Mouse (Mus musculus) limb, embryonic 14.5 days (tissue): Measurements from ENCODE around the gene Rpp25. TPM values are rescaled to one million over a fixed set of nuclear protein-coding genes. Genes with fewer than 3 reads are reported as not detected.

Experiments
- ATAC-seq: fragments of 200-750 bp; cut with Nextera tagmentation; 2 replicates; pipeline ENCODE4 v1.8.0; 2017; ENCODE audit warnings: low read depth, moderate number of reproducible peaks, moderate TSS enrichment; ENCODE audit not compliant: low FRiP score
- DNase-seq: peaks from one replicate; pipeline ENCODE4 v3.0.0-alpha.2; 2015; ENCODE audit warnings: low spot score
- H3K27ac ChIP-seq: fragments of 300-500 bp; sonication (generic); replicated peaks from 2 replicates; pipeline ENCODE4 v1.5.1; 2014; ENCODE audit warnings: low read depth, mild to moderate bottlenecking, low read length, moderate library complexity, mixed read lengths
- H3K27me3 ChIP-seq: fragments of 300-500 bp; sonication (generic); 2 replicates; pipeline ENCODE4 v1.6.1; 2014; ENCODE audit warnings: low read length, mixed read lengths; ENCODE audit not compliant: control insufficient read depth, insufficient read depth
- H3K36me3 ChIP-seq: fragments of 300-500 bp; sonication (generic); 2 replicates; pipeline ENCODE4 v1.6.1; 2014; ENCODE audit warnings: mild to moderate bottlenecking, low read length, moderate library complexity, mixed read lengths; ENCODE audit not compliant: control insufficient read depth, insufficient read depth
- H3K4me1 ChIP-seq: fragments of 300-500 bp; sonication (generic); 2 replicates; pipeline ENCODE4 v1.6.1; 2014; ENCODE audit warnings: antibody characterized with exemption, low read length, mixed read lengths; ENCODE audit not compliant: control insufficient read depth, insufficient read depth
- H3K4me2 ChIP-seq: fragments of 300-500 bp; sonication (generic); replicated peaks from 2 replicates; pipeline ENCODE4 v1.6.1; 2014; ENCODE audit warnings: low read depth, mild to moderate bottlenecking, low read length, moderate library complexity; ENCODE audit not compliant: severe bottlenecking
- H3K4me3 ChIP-seq: fragments of 300-500 bp; sonication (generic); replicated peaks from 2 replicates; pipeline ENCODE4 v1.5.1; 2014; ENCODE audit warnings: low read length
- H3K9ac ChIP-seq: fragments of 300-500 bp; sonication (generic); 2 replicates; pipeline ENCODE4 v1.6.1; 2014; ENCODE audit warnings: mild to moderate bottlenecking, low read depth, low read length, moderate library complexity; ENCODE audit not compliant: severe bottlenecking
- H3K9me3 ChIP-seq: fragments of 300-500 bp; sonication (generic); 2 replicates; pipeline ENCODE4 v1.6.1; 2016; ENCODE audit warnings: low read length; ENCODE audit not compliant: control insufficient read depth
- POLR2A ChIP-seq: fragments of 200-500 bp; IDR thresholded peaks from 2 replicates; pipeline ENCODE4 v1.8.0; 2012; ENCODE audit warnings: inconsistent platforms, mild to moderate bottlenecking, moderate library complexity, borderline replicate concordance; ENCODE audit not compliant: insufficient read depth, insufficient read length; ENCODE audit errors: extremely low read depth
- WGBS: fragments of 180-500 bp; shearing (Covaris S2); extraction: QIAGEN DNeasy Blood & Tissue Kit; methylation state at CpG from one replicate; pipeline ENCODE4 v1.1.7; 2014; 5-methylcytosine and 5-hydroxymethylcytosine counted together
- polyA plus RNA-seq, 2 experiments: library from polyadenylated mRNA; depleted of rRNA in 1 of 2; stranded (reverse) in 1 of 2; unstranded in 1 of 2; fragments of >200 nt; fragmentation: Nextera tagmentation in 1 of 2; extraction: Ambion mirVana in 1 of 2; gene quantifications; 2 replicates each; pipeline versions ENCODE4 v1.2.1 to v1.2.3; 2012 to 2014

The Rpp25 gene
- polyA plus RNA-seq, 2 experiments = 0.74 to 0.94 TPM

DNA sequence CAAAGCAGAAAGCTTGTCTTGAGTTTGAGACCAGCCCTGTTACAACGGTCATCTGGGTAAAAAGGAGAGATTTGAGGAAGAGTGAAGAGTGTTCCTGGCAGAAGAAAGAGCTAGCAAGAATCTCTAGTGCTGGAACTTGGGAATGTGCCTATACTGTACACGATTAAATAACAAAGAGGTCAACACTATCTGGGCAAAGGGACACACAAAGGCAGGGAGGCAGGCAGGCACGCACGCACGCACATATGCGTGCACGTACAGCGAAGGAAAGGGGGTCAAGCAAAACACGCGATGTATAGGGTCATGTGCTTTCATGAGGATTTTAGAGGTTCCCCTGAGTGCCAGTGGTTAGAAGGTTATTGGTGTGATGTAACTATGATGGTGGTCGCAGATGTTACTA lies 49.3 kb downstream of the Rpp25 start:
- 75% methylated on average over 11 of the region's 11 CpGs for WGBS
- Histone ChIP-seq H3K36me3 (peaks cover 21% of the 10 kb centered on the region), H3K9ac (no peak overlapping the region), H3K27ac (no peak overlapping the region), H3K4me2 (no peak overlapping the region), H3K27me3 (no peaks in the 10 kb centered on the region), H3K4me3 (no peak overlapping the region), H3K9me3 (no peaks in the 10 kb centered on the region), H3K4me1 (peaks cover 6% of the 10 kb centered on the region; the same call in 1 of the 2 replicates)
- DNase-seq (no peak), ATAC-seq (no peak)
- TF ChIP-seq POLR2A = no peak

GRCm38 (mm10) chr9:57554753-57555152 lies 50.9 kb downstream of the Rpp25 start:
- DNase-seq = no peak
- H3K4me3 ChIP-seq = no peak overlapping the region
- peaks cover 6% of the 10 kb centered on the region; the same call in 1 of the 2 replicates for H3K4me1 ChIP-seq
- H3K9me3 ChIP-seq = no peaks in the 10 kb centered on the region
- H3K27ac ChIP-seq = no peak overlapping the region
- no peaks in the 10 kb centered on the region for H3K27me3 ChIP-seq
- TF ChIP-seq POLR2A = no peak
- 44% methylated on average over 3 of the region's 3 CpGs for WGBS
- peaks cover 6% of the 10 kb centered on the region for H3K36me3 ChIP-seq
- ATAC-seq = no peak
- no peak overlapping the region for H3K9ac ChIP-seq
- H3K4me2 ChIP-seq = no peak overlapping the region

Other genes starting within 250 kb of the Rpp25 start
- gene 1700017B05Rik, start 241.4 kb upstream of the Rpp25 start, polyA plus RNA-seq (2012; rRNA removed) = 11.1 and 12.5 TPM in 2 replicates
- gene 1700017B05Rik, start 241.4 kb upstream of the Rpp25 start, polyA plus RNA-seq (2014; fragmentation: Nextera tagmentation; extraction: Ambion mirVana) = 18.0 and 18.8 TPM in 2 replicates
- 32.1 and 32.8 TPM in 2 replicates for gene Ppcdc, start 63.9 kb upstream of the Rpp25 start, polyA plus RNA-seq (2012; rRNA removed)
- gene Ppcdc, start 63.9 kb upstream of the Rpp25 start, polyA plus RNA-seq (2014; fragmentation: Nextera tagmentation; extraction: Ambion mirVana) = 22.1 and 27.5 TPM in 2 replicates
- gene Scamp5, start 36.0 kb upstream of the Rpp25 start, polyA plus RNA-seq (2012; rRNA removed) = 33.8 and 45.3 TPM in 2 replicates
- gene Scamp5, start 36.0 kb upstream of the Rpp25 start, polyA plus RNA-seq (2014; fragmentation: Nextera tagmentation; extraction: Ambion mirVana) = 10.0 and 12.5 TPM in 2 replicates
- 168 and 174 TPM in 2 replicates for gene Cox5a, start 17.2 kb downstream of the Rpp25 start, polyA plus RNA-seq (2012; rRNA removed)
- 436 and 466 TPM in 2 replicates for gene Cox5a, start 17.2 kb downstream of the Rpp25 start, polyA plus RNA-seq (2014; fragmentation: Nextera tagmentation; extraction: Ambion mirVana)
- gene Fam219b, start 33.5 kb downstream of the Rpp25 start, polyA plus RNA-seq (2012; rRNA removed) = 16.2 and 19.0 TPM in 2 replicates
- 25.2 and 27.0 TPM in 2 replicates for gene Fam219b, start 33.5 kb downstream of the Rpp25 start, polyA plus RNA-seq (2014; fragmentation: Nextera tagmentation; extraction: Ambion mirVana)
- 51.0 and 55.6 TPM in 2 replicates for gene Mpi, start 48.7 kb downstream of the Rpp25 start, polyA plus RNA-seq (2012; rRNA removed)
- gene Mpi, start 48.7 kb downstream of the Rpp25 start, polyA plus RNA-seq (2014; fragmentation: Nextera tagmentation; extraction: Ambion mirVana) = 34.4 and 37.5 TPM in 2 replicates
- 75.3 and 99.2 TPM in 2 replicates for gene Scamp2, start 56.9 kb downstream of the Rpp25 start, polyA plus RNA-seq (2012; rRNA removed)
- 81.7 and 82.5 TPM in 2 replicates for gene Scamp2, start 56.9 kb downstream of the Rpp25 start, polyA plus RNA-seq (2014; fragmentation: Nextera tagmentation; extraction: Ambion mirVana)
- 41.7 and 47.2 TPM in 2 replicates for gene Ulk3, start 85.4 kb downstream of the Rpp25 start, polyA plus RNA-seq (2012; rRNA removed)
- gene Ulk3, start 85.4 kb downstream of the Rpp25 start, polyA plus RNA-seq (2014; fragmentation: Nextera tagmentation; extraction: Ambion mirVana) = 13.1 and 13.8 TPM in 2 replicates
- gene Cplx3, start 102.3 kb downstream of the Rpp25 start, polyA plus RNA-seq (2012; rRNA removed) = 0.03 TPM in 1 of 2 replicates, not detected in the other
- gene Cplx3, start 102.3 kb downstream of the Rpp25 start, polyA plus RNA-seq (2014; fragmentation: Nextera tagmentation; extraction: Ambion mirVana) = not detected in 2 replicates
- 0.09 TPM in 1 of 2 replicates, not detected in the other for gene Lman1l, start 116.7 kb downstream of the Rpp25 start, polyA plus RNA-seq (2012; rRNA removed)
- gene Lman1l, start 116.7 kb downstream of the Rpp25 start, polyA plus RNA-seq (2014; fragmentation: Nextera tagmentation; extraction: Ambion mirVana) = not detected in 2 replicates
- gene Csk, start 149.6 kb downstream of the Rpp25 start, polyA plus RNA-seq (2012; rRNA removed) = 88.5 and 91.4 TPM in 2 replicates
- gene Csk, start 149.6 kb downstream of the Rpp25 start, polyA plus RNA-seq (2014; fragmentation: Nextera tagmentation; extraction: Ambion mirVana) = 28.1 and 29.7 TPM in 2 replicates
- gene Cyp1a2, start 179.7 kb downstream of the Rpp25 start, polyA plus RNA-seq (2012; rRNA removed) = not detected in 2 replicates
- not detected in 2 replicates for gene Cyp1a2, start 179.7 kb downstream of the Rpp25 start, polyA plus RNA-seq (2014; fragmentation: Nextera tagmentation; extraction: Ambion mirVana)
- 0.03 and 0.04 TPM in 2 replicates for gene Cyp1a1, start 183.9 kb downstream of the Rpp25 start, polyA plus RNA-seq (2012; rRNA removed)
- not detected in 2 replicates for gene Cyp1a1, start 183.9 kb downstream of the Rpp25 start, polyA plus RNA-seq (2014; fragmentation: Nextera tagmentation; extraction: Ambion mirVana)
- 21.0 and 24.4 TPM in 2 replicates for gene Edc3, start 204.5 kb downstream of the Rpp25 start, polyA plus RNA-seq (2012; rRNA removed)
- 25.7 and 27.7 TPM in 2 replicates for gene Edc3, start 204.5 kb downstream of the Rpp25 start, polyA plus RNA-seq (2014; fragmentation: Nextera tagmentation; extraction: Ambion mirVana)